Mouse (Mus musculus) ES-E14 (cell line): ENCODE measurements around the gene Hnrnpc.

ENCODE experiments used
- CHD2 ChIP-seq: IDR thresholded peaks from 2 replicates; pipeline ENCODE4 v1.6.1; 2014; ENCODE audit warnings: mild to moderate bottlenecking, low read depth, low read length, inconsistent platforms
- HCFC1 ChIP-seq: IDR thresholded peaks from 2 replicates; pipeline ENCODE4 v1.6.1; 2012; ENCODE audit warnings: low read length, inconsistent platforms, borderline replicate concordance; ENCODE audit not compliant: insufficient read depth
- MAFK ChIP-seq: IDR thresholded peaks from 2 replicates; pipeline ENCODE4 v1.6.1; 2014; ENCODE audit warnings: mild to moderate bottlenecking, low read depth, low read length, inconsistent platforms; ENCODE audit not compliant: insufficient read depth
- ZNF384 ChIP-seq: IDR thresholded peaks from 2 replicates; pipeline ENCODE4 v1.6.1; 2012; ENCODE audit warnings: low read depth, low read length, inconsistent platforms

DNA sequence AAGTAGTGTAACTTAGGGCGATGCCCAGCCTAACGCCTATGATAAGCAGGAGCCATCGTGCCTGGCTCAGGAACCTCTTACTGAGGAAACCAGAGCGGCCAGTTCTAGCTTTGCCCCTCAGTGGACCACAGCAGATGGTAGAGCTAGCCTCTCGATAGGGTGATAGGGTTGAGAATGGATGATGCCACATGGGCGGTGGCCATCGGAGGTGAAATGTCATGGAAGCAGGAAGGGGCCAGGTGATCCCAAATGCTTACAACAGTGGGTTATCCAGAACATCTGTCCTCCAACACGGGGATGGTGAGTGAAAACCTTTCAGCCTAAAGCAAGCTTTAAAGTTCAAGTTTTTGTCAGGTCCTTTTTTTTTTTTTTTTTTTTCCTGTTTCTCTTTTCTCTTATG is 42.0 kb downstream of the Hnrnpc start:
- TF ChIP-seq ZNF384 (no peak), HCFC1 (no peak), CHD2 (no peak), MAFK (no peak)
